Comparison of ENCODE assay signal across 23 mouse cellular contexts in the genomic region with DNA sequence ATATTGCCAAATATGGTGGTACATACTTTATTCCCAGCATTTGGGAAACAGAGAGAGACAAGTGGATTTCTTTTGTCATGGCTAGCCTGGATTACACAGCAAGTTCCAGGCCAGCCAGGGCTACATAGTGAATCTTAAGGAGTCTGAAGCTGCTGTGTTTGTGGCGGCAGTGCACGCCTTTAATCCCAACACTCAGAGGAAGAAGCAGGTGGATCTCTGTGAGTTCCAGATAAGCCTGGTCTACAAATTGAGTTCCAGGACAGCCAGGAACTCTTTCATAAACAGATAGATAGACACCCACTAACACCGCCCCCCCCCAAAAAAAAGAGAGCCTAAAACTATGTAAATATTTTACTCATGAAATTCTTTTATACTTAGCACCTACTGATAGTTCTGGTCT. TPM values are rescaled to one million over a fixed set of nuclear protein-coding genes. Genes with fewer than 3 reads are reported as not detected.
DNase-seq lines count a peak whose midpoint lies in the region; ATAC-seq and TF ChIP-seq lines count a peak whose summit lies in the region.
"Had no signal": no experiment of that assay in that cellular context is flagged by ENCODE, and none has a peak within 500 bp of the region (broad histone marks: within the 10 kb centered on the region; RNA-seq: fewer than 3 reads in every experiment).

No protein-coding gene starts in this region.

- no peak overlapping the region; the same call in 1 of the 2 replicates for H3K27ac ChIP-seq in liver, embryonic 12.5 days
- H3K27ac ChIP-seq in liver, embryonic 14.5 days, result no peak overlapping the region
- H3K27ac ChIP-seq in liver, postnatal 0 days (ENCODE audit: low read depth), result no peak overlapping the region
- H3K27ac ChIP-seq in forebrain, embryonic 10.5 days, result no peak overlapping the region
- H3K27ac ChIP-seq: heart, adult 2 months; heart, embryonic 10.5 days; heart, embryonic 13.5 days; hindbrain, embryonic 14.5 days; hindbrain, postnatal 0 days had no signal

- no peak for TF ChIP-seq EP300 in liver, embryonic 14.5 days (IDR thresholded peaks at IDR 0.05; ENCODE audit: low read depth)
- no peak for TF ChIP-seq EP300 in liver, postnatal 0 days (IDR thresholded peaks at IDR 0.05; ENCODE audit: low read depth)

- peak; percentile 60; the same call in 1 of the 2 replicates for ATAC-seq in liver, embryonic 12.5 days
- ATAC-seq in liver, embryonic 14.5 days (ENCODE audit: insufficient read depth), result peak; percentile 54; the same call in 1 of the 2 replicates
- ATAC-seq in liver, postnatal 0 days, result peak; percentile 47; the same call in 1 of the 2 replicates
- ATAC-seq: activated CD4-positive, CD25-positive, alpha-beta regulatory T cell, adult 4 months; forebrain, embryonic 14.5 days; hindbrain, postnatal 0 days had no signal

- H3K9me3 ChIP-seq in liver, embryonic 12.5 days (replicated peaks), result no peaks in the 10 kb centered on the region
- H3K9me3 ChIP-seq in liver, embryonic 14.5 days (ENCODE audit: control insufficient read depth, low read length), result no peaks in the 10 kb centered on the region
- no peaks in the 10 kb centered on the region for H3K9me3 ChIP-seq in liver, postnatal 0 days (ENCODE audit: low read length)
- no peaks in the 10 kb centered on the region for H3K9me3 ChIP-seq in forebrain, embryonic 10.5 days
- H3K9me3 ChIP-seq: heart, embryonic 10.5 days; heart, embryonic 13.5 days had no signal

- DNase-seq in liver, embryonic 14.5 days (ENCODE audit: low read depth in 3 of 3, low spot score in 3 of 3), result no peak
- no peak for DNase-seq in liver, postnatal 0 days
- no peak for DNase-seq in forebrain, embryonic 10.5 days (ENCODE audit: extremely low spot score, low spot score)
- DNase-seq in kidney, adult 9 months, result no peak
- no peak for DNase-seq in gastrocnemius, adult 8-10 months (ENCODE audit: low spot score in 2 of 2)
- DNase-seq: adrenal gland, adult 8-10 months; adrenal gland, postnatal 25 days; cerebellum, adult 11-12 months; cerebellum, adult 8-10 months; cerebellum, postnatal 10 days; cerebellum, postnatal 36 days; gastrocnemius, postnatal 10 days; gastrocnemius, postnatal 36 days; heart, adult 2 months; heart, postnatal 14 days; heart, postnatal 4 days had no signal

- no peak for TF ChIP-seq CTCF in liver, embryonic 14.5 days (IDR thresholded peaks at IDR 0.05; ENCODE audit: low read depth)
- no peak for TF ChIP-seq CTCF in liver, postnatal 0 days (IDR thresholded peaks at IDR 0.05; ENCODE audit: low read depth)

- no peak overlapping the region for H3K4me2 ChIP-seq in liver, embryonic 12.5 days
- no peak overlapping the region for H3K4me2 ChIP-seq in liver, embryonic 14.5 days (ENCODE audit: low read depth)
- H3K4me2 ChIP-seq in liver, postnatal 0 days (ENCODE audit: low read depth, low read length), result no peak overlapping the region
- H3K4me2 ChIP-seq: heart, embryonic 13.5 days; hindbrain, embryonic 14.5 days had no signal

- peaks cover 27% of the 10 kb centered on the region for H3K4me1 ChIP-seq in liver, embryonic 12.5 days
- peaks cover 0 to 6% of the 10 kb centered on the region in 2 experiments; a peak in 2 of 4 replicates for H3K4me1 ChIP-seq in liver, embryonic 14.5 days (replicated peaks; ENCODE audit: control insufficient read depth in 2 of 2, insufficient read depth in 2 of 2, low read length in 1 of 2)
- peaks cover 11% of the 10 kb centered on the region; the same call in 1 of the 2 replicates for H3K4me1 ChIP-seq in liver, postnatal 0 days (ENCODE audit: insufficient read depth)
- no peaks in the 10 kb centered on the region for H3K4me1 ChIP-seq in forebrain, embryonic 10.5 days
- H3K4me1 ChIP-seq: heart, embryonic 10.5 days had no signal

- no peak overlapping the region for H3K9ac ChIP-seq in liver, embryonic 12.5 days
- H3K9ac ChIP-seq in liver, embryonic 14.5 days (replicated peaks), result no peak overlapping the region
- H3K9ac ChIP-seq in liver, postnatal 0 days (replicated peaks), result no peak overlapping the region
- H3K9ac ChIP-seq: heart, embryonic 13.5 days; hindbrain, embryonic 14.5 days had no signal

- H3K36me3 ChIP-seq in liver, embryonic 12.5 days, result peaks cover 49% of the 10 kb centered on the region
- peaks cover 11% of the 10 kb centered on the region for H3K36me3 ChIP-seq in liver, embryonic 14.5 days (replicated peaks; ENCODE audit: control insufficient read depth, insufficient read depth, low read depth)
- peaks cover 18% of the 10 kb centered on the region for H3K36me3 ChIP-seq in liver, postnatal 0 days (replicated peaks; ENCODE audit: insufficient read depth, low read length)
- H3K36me3 ChIP-seq in forebrain, embryonic 10.5 days (replicated peaks), result peaks cover 79% of the 10 kb centered on the region

- H3K27me3 ChIP-seq in liver, embryonic 12.5 days (replicated peaks), result no peaks in the 10 kb centered on the region
- H3K27me3 ChIP-seq in liver, embryonic 14.5 days (ENCODE audit: control insufficient read depth, insufficient read depth, low read length), result no peaks in the 10 kb centered on the region
- H3K27me3 ChIP-seq in liver, postnatal 0 days (ENCODE audit: insufficient read depth, low read length), result no peaks in the 10 kb centered on the region
- H3K27me3 ChIP-seq in forebrain, embryonic 10.5 days (ENCODE audit: poor library complexity, severe bottlenecking), result no peaks in the 10 kb centered on the region
- H3K27me3 ChIP-seq: heart, embryonic 13.5 days had no signal

- no peak overlapping the region for H3K4me3 ChIP-seq in liver, embryonic 12.5 days
- no peak overlapping the region for H3K4me3 ChIP-seq in liver, embryonic 14.5 days (ENCODE audit: insufficient read depth in 1 of 2, low read depth in 2 of 2, low read length in 2 of 2)
- no peak overlapping the region for H3K4me3 ChIP-seq in liver, postnatal 0 days (ENCODE audit: low read depth, low read length)
- H3K4me3 ChIP-seq in forebrain, embryonic 10.5 days, result no peak overlapping the region
- H3K4me3 ChIP-seq: heart, adult 2 months; heart, embryonic 10.5 days; heart, embryonic 13.5 days had no signal

- 46% methylated on average over 3 of the region's 3 CpGs for WGBS in liver, embryonic 12.5 days (ENCODE audit: insufficient replicate concordance)
- 27% methylated on average over 3 of the region's 3 CpGs for WGBS in liver, embryonic 14.5 days (ENCODE audit: insufficient replicate concordance)
- WGBS in liver, postnatal 0 days (ENCODE audit: insufficient replicate concordance), result 66% methylated on average over 3 of the region's 3 CpGs
- WGBS in forebrain, embryonic 10.5 days, result 91% methylated on average over 3 of the region's 3 CpGs

RNA-seq across cellular contexts. Expression of gene Chd1, which starts 16.1 kb away (rescaled TPM):
- polyA plus RNA-seq in liver, embryonic 12.5 days (2016; fragmentation: Nextera tagmentation; extraction: Ambion mirVana), result 28.5 and 31.5 TPM in 2 replicates
- 3.3 and 4.4 TPM in 2 replicates for polyA plus RNA-seq in liver, embryonic 14.5 days (2012; rRNA removed)
- 13.3 and 15.0 TPM in 2 replicates for polyA plus RNA-seq in liver, embryonic 14.5 days (2014; fragmentation: Nextera tagmentation; extraction: Ambion mirVana)
- 10.7 and 12.5 TPM in 2 replicates for polyA plus RNA-seq in liver, postnatal 0 days (2015; fragmentation: Nextera tagmentation; extraction: Ambion mirVana)
- 33.0 and 37.4 TPM in 2 replicates for polyA plus RNA-seq in forebrain, embryonic 10.5 days (2016; fragmentation: Nextera tagmentation; extraction: Ambion mirVana)
- total RNA-seq in gastrocnemius, adult 8-10 months (2022), result 10 to 100 TPM in 3 of 4 experiments, 1 to 10 TPM in 1; 9.6 to 15.4 (median 12.6) TPM
